Mouse (Mus musculus) intestine, embryonic 14.5 days (tissue): ENCODE measurements around the gene Asap3. TPM values are rescaled to one million over a fixed set of nuclear protein-coding genes. Genes with fewer than 3 reads are reported as not detected.

Source experiments
- ATAC-seq: fragments of 200-750 bp; cut with Nextera tagmentation; replicated peaks from 2 replicates; pipeline ENCODE4 v1.8.0; 2017; ENCODE audit warnings: low read depth, moderate number of reproducible peaks, moderate TSS enrichment, moderate library complexity; ENCODE audit not compliant: low FRiP score, low TSS enrichment
- DNase-seq: peaks from one replicate; pipeline ENCODE4 v3.0.0-alpha.2; 2018; ENCODE audit warnings: low spot score
- H3K27ac ChIP-seq: fragments of 300-500 bp; sonication (generic); 2 replicates; pipeline ENCODE4 v1.5.1; 2014; ENCODE audit warnings: low read depth, mild to moderate bottlenecking, control low read depth
- H3K27me3 ChIP-seq: fragments of 300-500 bp; sonication (generic); replicated peaks from 2 replicates; pipeline ENCODE4 v1.6.1; 2014; ENCODE audit warnings: low read length, control low read depth; ENCODE audit not compliant: control insufficient read depth, insufficient read depth
- H3K36me3 ChIP-seq: fragments of 300-500 bp; sonication (generic); 2 replicates; pipeline ENCODE4 v1.6.1; 2014; ENCODE audit warnings: low read length, control low read depth; ENCODE audit not compliant: control insufficient read depth, insufficient read depth
- H3K4me1 ChIP-seq: fragments of 300-500 bp; sonication (generic); replicated peaks from 2 replicates; pipeline ENCODE4 v1.6.1; 2014; ENCODE audit warnings: low read length, control low read depth, mixed read lengths; ENCODE audit not compliant: control insufficient read depth, insufficient read depth
- H3K4me2 ChIP-seq: fragments of 300-500 bp; sonication (generic); 2 replicates; pipeline ENCODE4 v1.6.1; 2014; ENCODE audit warnings: low read length
- H3K4me3 ChIP-seq: fragments of 300-500 bp; sonication (generic); 2 replicates; pipeline ENCODE4 v1.5.1; 2014; ENCODE audit warnings: low read depth, low read length, control low read depth, mixed read lengths
- H3K9ac ChIP-seq: fragments of 300-500 bp; sonication (generic); 2 replicates; pipeline ENCODE4 v1.6.1; 2014; ENCODE audit warnings: mild to moderate bottlenecking, low read length
- H3K9me3 ChIP-seq: fragments of 300-500 bp; sonication (generic); 2 replicates; pipeline ENCODE4 v1.6.1; 2016; ENCODE audit warnings: low read length, control low read depth; ENCODE audit not compliant: control insufficient read depth
- WGBS: fragments of 180-500 bp; shearing (Covaris S2); extraction: QIAGEN DNeasy Blood & Tissue Kit; methylation state at CpG from one replicate; pipeline ENCODE4 v1.1.7; 2014; 5-methylcytosine and 5-hydroxymethylcytosine counted together
- polyA plus RNA-seq: library from polyadenylated mRNA; unstranded; fragments of >200 nt; fragmentation: Nextera tagmentation; extraction: Ambion mirVana; gene quantifications from 2 replicates; pipeline ENCODE4 v1.2.1, GENCODE M21; 2014

Asap3 gene
- polyA plus RNA-seq, 1 experiment from 2014 or later = 4.6 TPM

DNA sequence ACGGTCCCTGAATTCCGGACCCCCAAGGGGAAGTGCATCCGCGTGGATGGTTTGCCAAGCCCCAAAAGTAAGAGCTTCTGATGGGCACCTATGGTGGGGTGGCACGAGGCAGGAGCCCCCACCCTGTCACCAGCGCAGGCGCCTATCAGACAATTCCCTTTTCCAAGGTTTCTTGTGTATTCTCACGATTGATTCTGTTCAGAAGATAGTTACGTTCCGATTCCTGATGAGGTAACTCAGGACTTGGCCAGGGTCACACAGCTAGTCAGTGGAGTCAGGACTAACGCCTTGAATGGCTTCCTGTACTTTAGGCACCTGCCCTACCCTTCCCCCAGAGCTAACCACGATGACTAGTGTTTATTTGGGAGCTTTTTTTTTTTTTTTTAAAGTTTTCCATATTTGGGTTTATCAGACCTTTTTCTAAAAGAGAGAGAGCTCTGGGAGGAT is 27.7 kb upstream of the Asap3 start:
- peaks cover 41% of the 10 kb centered on the region for H3K4me1 ChIP-seq
- no peaks in the 10 kb centered on the region for H3K36me3 ChIP-seq
- no peak for ATAC-seq
- 79% methylated on average over 12 of the region's 12 CpGs for WGBS
- H3K4me3 ChIP-seq = no peak overlapping the region
- no peak overlapping the region for H3K27ac ChIP-seq
- H3K4me2 ChIP-seq = no peak overlapping the region
- no peaks in the 10 kb centered on the region for H3K27me3 ChIP-seq
- H3K9ac ChIP-seq = no peak overlapping the region
- DNase-seq = no peak
- no peaks in the 10 kb centered on the region for H3K9me3 ChIP-seq

DNA sequence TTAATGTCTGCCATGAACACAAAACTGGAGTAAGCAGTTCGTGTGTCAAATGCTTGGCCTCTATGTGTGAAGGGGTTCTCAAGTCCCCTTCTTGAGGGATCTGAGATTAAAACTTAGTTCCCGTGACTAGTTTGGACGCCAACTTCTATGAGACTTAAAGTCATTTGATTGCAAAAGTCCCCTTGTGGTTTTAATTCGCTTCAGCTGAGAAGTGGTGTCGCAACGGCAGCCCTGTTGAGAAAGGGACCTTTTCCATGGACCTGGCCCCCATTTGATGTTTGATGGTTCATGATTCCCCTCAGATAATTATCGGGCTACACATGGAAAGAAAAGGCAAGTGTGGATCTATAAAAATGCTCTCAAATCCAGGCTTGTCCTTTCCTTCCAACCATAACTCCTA is 26.7 kb upstream of the Asap3 start:
- Histone ChIP-seq H3K4me3 (no peak overlapping the region), H3K27ac (no peak overlapping the region), H3K9ac (no peak overlapping the region), H3K4me2 (no peak overlapping the region; the same call in 1 of the 2 replicates), H3K9me3 (no peaks in the 10 kb centered on the region), H3K27me3 (no peaks in the 10 kb centered on the region), H3K4me1 (peaks cover 32% of the 10 kb centered on the region), H3K36me3 (no peaks in the 10 kb centered on the region)
- 85% methylated on average over 7 of the region's 7 CpGs for WGBS
- DNase-seq (no peak), ATAC-seq (no peak)

DNA sequence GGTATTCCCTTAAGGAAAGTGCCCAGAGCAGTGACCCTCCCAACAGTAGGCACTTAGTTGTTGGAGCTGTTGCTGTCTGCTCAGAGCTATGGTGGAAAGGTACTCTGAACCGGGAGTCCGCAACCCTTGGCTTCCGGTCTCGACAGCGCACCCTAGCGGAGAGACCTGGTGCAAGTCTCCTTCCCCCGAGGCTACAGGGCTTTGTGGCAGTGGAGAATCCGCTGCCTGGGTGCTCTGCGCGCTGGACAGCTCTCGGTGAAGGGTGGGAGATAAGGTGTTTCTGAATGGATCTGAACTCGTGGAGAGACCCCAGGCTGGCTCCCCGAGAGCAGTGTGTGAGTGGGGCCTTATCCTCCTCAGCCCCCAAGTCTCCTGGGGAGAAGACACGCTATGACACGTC is 26.2 kb upstream of the Asap3 start:
- Histone ChIP-seq H3K27ac (no peak overlapping the region), H3K4me3 (peak overlapping the region; percentile 16; the same call in 1 of the 2 replicates), H3K9ac (peak overlapping the region; percentile 14; the same call in 1 of the 2 replicates), H3K36me3 (no peaks in the 10 kb centered on the region), H3K27me3 (no peaks in the 10 kb centered on the region), H3K9me3 (no peaks in the 10 kb centered on the region), H3K4me2 (peak overlapping the region; percentile 45), H3K4me1 (peaks cover 27% of the 10 kb centered on the region)
- peak; percentile 92 for DNase-seq
- 0 out of 2 replicates have a peak, but pooled peaks have one; percentile 29 for ATAC-seq
- WGBS = 10% methylated on average over 15 of the region's 15 CpGs

DNA sequence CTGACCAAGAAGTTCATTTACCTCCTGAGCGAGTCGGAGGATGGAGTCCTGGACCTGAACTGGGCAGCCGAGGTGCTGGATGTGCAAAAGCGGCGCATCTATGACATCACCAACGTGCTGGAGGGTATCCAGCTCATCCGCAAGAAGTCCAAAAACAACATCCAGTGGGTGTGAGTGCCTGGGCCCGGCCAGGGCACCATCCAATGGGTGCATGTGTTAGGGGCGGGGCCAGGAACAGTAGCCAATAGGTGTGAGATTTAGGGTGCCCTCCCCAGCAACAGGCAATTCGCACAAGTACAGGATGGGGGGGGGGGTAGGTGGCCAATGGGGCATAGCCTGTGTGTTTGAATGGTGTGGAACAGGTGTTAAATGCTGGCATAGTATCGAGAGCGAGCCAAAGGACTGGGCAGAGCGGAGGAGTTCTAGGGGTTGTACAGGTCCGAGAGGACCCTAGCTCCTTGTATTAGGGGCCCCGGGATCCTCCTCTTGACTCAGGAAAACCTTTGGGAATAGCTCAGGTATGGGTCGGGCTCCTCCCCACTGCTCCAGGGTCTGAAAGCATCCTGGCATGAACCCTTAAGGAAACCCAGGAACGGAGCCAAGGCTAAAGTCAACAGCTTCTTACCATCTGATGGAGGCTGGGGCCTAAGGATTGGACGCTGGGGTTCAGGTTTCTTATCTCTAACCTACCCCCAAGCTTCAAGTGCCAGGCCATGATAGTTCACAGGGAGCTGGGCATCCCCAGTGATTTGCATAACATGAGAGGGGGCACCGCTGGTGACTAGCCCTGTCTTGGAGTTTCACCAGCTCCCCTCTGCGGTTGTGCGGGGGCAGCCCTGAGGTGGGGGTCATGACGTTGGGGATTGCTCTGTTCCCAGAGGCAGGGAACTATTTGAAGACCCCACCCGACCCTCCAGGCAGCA is 25.5 kb upstream of the Asap3 start:
- Histone ChIP-seq H3K9ac (peak overlapping the region; percentile 14; the same call in 1 of the 2 replicates), H3K4me3 (peak overlapping the region; percentile 16; the same call in 1 of the 2 replicates), H3K27me3 (no peaks in the 10 kb centered on the region), H3K9me3 (no peaks in the 10 kb centered on the region), H3K36me3 (no peaks in the 10 kb centered on the region), H3K4me1 (peaks cover 24% of the 10 kb centered on the region), H3K4me2 (peak overlapping the region; percentile 45), H3K27ac (no peak overlapping the region)
- DNase-seq (no peak), ATAC-seq (0 out of 2 replicates have a peak, but pooled peaks have one; percentile 59)
- WGBS = 22% methylated on average over 23 of the region's 23 CpGs

DNA sequence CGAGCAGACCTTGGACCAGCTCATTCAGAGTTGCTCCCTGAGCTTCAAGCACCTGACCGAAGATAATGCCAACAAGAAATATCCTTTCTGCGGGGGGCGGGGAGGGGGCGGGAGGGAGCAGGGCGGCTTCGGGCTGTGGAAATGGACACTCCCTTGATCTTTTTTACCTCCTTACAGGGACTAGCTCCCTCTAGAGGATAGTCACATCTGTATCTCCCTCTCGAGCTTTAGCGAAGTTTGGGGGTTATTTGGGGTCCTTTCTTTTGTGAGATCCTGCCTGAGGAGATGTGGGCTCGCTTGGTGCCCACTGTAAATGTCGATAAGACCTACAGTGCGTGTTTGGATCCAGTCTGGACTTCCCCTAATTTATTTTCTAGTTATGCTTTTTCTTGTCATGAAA is 24.8 kb upstream of the Asap3 start:
- H3K36me3 ChIP-seq = peaks cover 4% of the 10 kb centered on the region; the same call in 1 of the 2 replicates
- H3K9me3 ChIP-seq = no peaks in the 10 kb centered on the region
- peaks cover 22% of the 10 kb centered on the region for H3K4me1 ChIP-seq
- 24% methylated on average over 12 of the region's 12 CpGs for WGBS
- H3K4me2 ChIP-seq = no peak overlapping the region
- DNase-seq = no peak
- no peak overlapping the region for H3K9ac ChIP-seq
- no peak overlapping the region for H3K4me3 ChIP-seq
- no peaks in the 10 kb centered on the region for H3K27me3 ChIP-seq
- ATAC-seq = no peak
- no peak overlapping the region for H3K27ac ChIP-seq

DNA sequence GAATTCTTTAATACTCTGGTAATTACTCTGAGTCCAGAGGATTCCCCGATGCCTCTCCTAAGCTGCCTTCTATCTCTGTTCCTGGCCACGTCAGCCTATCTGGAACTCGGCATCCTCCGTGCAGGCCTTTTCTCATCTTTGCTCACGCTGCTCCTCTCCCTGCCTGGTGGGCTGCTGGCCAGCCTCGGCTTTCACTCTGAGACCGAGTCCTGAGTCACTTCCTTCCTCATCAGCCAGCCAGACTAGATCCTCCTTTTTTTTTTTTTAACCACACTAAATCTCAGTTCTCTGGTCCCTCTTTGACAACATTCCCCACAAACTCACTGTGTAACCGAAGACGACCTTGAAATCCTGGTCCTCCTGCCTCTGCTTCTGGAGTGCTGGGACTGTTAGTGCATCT is 20.8 kb upstream of the Asap3 start:
- H3K27me3 ChIP-seq = no peaks in the 10 kb centered on the region
- H3K4me3 ChIP-seq = no peak overlapping the region
- peaks cover 16% of the 10 kb centered on the region; the same call in 1 of the 2 replicates for H3K36me3 ChIP-seq
- ATAC-seq (no peak), DNase-seq (no peak)
- H3K9me3 ChIP-seq = no peaks in the 10 kb centered on the region
- H3K9ac ChIP-seq = no peak overlapping the region
- no peak overlapping the region for H3K27ac ChIP-seq
- no peak overlapping the region for H3K4me2 ChIP-seq
- 63% methylated on average over 9 of the region's 9 CpGs for WGBS
- H3K4me1 ChIP-seq = peaks cover 9% of the 10 kb centered on the region; the same call in 1 of the 2 replicates

DNA sequence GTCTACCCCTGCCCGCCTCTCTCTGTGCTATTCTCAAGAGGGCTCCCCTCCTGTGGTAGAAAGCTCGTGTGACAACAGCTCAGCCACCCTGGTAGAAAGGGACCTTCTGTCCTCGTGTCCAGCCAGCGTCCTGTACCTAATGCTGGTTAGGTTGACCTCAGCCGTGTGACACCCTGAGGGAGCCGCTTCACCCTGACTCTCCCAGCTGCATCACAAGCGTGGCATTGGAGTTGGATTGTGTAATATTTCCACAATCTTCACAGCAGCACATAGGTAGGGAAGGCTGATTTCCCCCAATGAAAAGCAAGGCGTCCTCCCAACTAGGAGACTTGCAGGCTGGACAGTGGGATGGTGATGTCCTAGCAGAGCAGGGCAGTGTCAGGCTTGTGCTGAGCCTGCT is 19.9 kb upstream of the Asap3 start:
- no peak for ATAC-seq
- H3K9ac ChIP-seq = no peak overlapping the region
- H3K4me3 ChIP-seq = no peak overlapping the region

DNA sequence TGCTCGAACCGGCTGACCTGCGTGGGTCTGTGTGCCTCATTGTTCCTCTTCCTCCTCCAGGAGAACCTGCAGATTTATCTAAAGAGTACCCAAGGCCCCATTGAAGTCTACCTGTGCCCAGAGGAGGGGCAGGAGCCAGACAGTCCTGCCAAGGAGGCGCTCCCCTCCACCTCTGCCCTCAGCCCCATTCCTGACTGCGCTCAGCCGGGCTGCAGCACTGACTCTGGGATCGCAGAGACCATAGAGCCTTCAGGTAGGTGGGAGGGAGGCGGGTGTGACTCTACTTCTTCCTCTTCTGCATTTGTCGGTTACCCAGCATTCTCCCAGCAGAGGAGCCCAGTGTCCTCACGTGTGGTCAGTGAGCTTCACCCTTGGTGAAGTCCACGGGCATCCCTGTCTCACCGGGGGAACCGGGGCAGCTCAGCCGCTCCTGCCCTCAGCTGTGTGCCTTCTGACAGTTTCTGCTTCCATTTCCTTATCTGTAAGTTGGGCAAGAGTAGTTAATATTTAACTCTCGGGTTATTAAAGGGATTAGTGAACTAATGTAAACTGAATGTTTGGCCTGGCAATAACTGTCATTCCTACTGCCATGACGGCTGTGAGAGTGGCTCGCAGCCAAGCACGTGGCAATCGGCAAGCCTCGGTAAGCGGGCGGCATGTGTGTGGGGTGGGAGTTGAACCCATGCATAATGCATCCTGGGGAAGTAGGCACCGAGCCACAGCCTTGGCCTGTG is 19.3 kb upstream of the Asap3 start:
- no peak overlapping the region for H3K27ac ChIP-seq
- H3K9me3 ChIP-seq = no peaks in the 10 kb centered on the region
- DNase-seq (no peak), ATAC-seq (peak; percentile 60)
- no peak overlapping the region for H3K4me3 ChIP-seq
- 75% methylated on average over 23 of the region's 23 CpGs for WGBS
- H3K4me1 ChIP-seq = no peaks in the 10 kb centered on the region
- H3K27me3 ChIP-seq = no peaks in the 10 kb centered on the region
- peaks cover 16% of the 10 kb centered on the region; the same call in 1 of the 2 replicates for H3K36me3 ChIP-seq
- H3K9ac ChIP-seq = no peak overlapping the region
- H3K4me2 ChIP-seq = peak overlapping the region; percentile 1

More for the DNA sequence above, 19.9 kb upstream of the Asap3 start:
- 80% methylated on average over 8 of the region's 8 CpGs for WGBS
- Histone ChIP-seq H3K36me3 (peaks cover 16% of the 10 kb centered on the region; the same call in 1 of the 2 replicates), H3K27me3 (no peaks in the 10 kb centered on the region), H3K9me3 (no peaks in the 10 kb centered on the region), H3K27ac (no peak overlapping the region), H3K4me1 (peaks cover 4% of the 10 kb centered on the region; the same call in 1 of the 2 replicates), H3K4me2 (peak overlapping the region; percentile 1)
- DNase-seq = no peak
